Mouse (Mus musculus) forebrain, embryonic 11.5 days (tissue): Measurements from ENCODE around the gene A630095N17Rik. TPM values are rescaled to one million over a fixed set of nuclear protein-coding genes. Genes with fewer than 3 reads are reported as not detected.

Experiments
- ATAC-seq: fragments of 200-750 bp; cut with Nextera tagmentation; replicated peaks from 2 replicates; pipeline ENCODE4 v1.8.0; 2017; ENCODE audit warnings: moderate TSS enrichment; ENCODE audit not compliant: low FRiP score
- DNase-seq: peaks from one replicate; pipeline ENCODE4 v3.0.0-alpha.2; 2017; ENCODE audit warnings: low spot score
- H3K27ac ChIP-seq: fragments of 300-500 bp; sonication (generic); 2 replicates; pipeline ENCODE4 v1.5.1; 2014; ENCODE audit warnings: low read depth, low read length
- H3K27me3 ChIP-seq: fragments of 300-500 bp; sonication (generic); 2 replicates; pipeline ENCODE4 v1.6.1; 2014; ENCODE audit warnings: mild to moderate bottlenecking, low read length, mixed read lengths; ENCODE audit not compliant: control insufficient read depth, insufficient read depth
- H3K36me3 ChIP-seq: fragments of 300-500 bp; sonication (generic); 2 replicates; pipeline ENCODE4 v1.6.1; 2014; ENCODE audit warnings: mild to moderate bottlenecking, low read length, moderate library complexity, mixed read lengths; ENCODE audit not compliant: control insufficient read depth, insufficient read depth
- H3K4me1 ChIP-seq: fragments of 300-500 bp; sonication (generic); replicated peaks from 2 replicates; pipeline ENCODE4 v1.6.1; 2014; ENCODE audit warnings: low read length, mixed read lengths; ENCODE audit not compliant: control insufficient read depth, insufficient read depth
- H3K4me2 ChIP-seq: fragments of 300-500 bp; sonication (generic); 2 replicates; pipeline ENCODE4 v1.6.1; 2014; ENCODE audit warnings: low read depth, mild to moderate bottlenecking, low read length, moderate library complexity, mixed read lengths; ENCODE audit not compliant: severe bottlenecking
- H3K4me3 ChIP-seq: fragments of 300-500 bp; sonication (generic); 2 replicates; pipeline ENCODE4 v1.5.1; 2014; ENCODE audit warnings: low read depth, low read length
- H3K9ac ChIP-seq: fragments of 300-500 bp; sonication (generic); 2 replicates; pipeline ENCODE4 v1.6.1; 2014; ENCODE audit warnings: low read length
- H3K9me3 ChIP-seq: fragments of 300-500 bp; sonication (generic); 2 replicates; pipeline ENCODE4 v1.6.1; 2016; ENCODE audit warnings: low read length, mixed read lengths; ENCODE audit not compliant: control insufficient read depth
- WGBS: fragments of 180-500 bp; shearing (Covaris S2); extraction: QIAGEN DNeasy Blood & Tissue Kit; methylation state at CpG from one replicate; pipeline ENCODE4 v1.1.7; 2014; 5-methylcytosine and 5-hydroxymethylcytosine counted together
- polyA plus RNA-seq: library from polyadenylated mRNA; unstranded; fragments of >200 nt; fragmentation: Nextera tagmentation; extraction: Ambion mirVana; gene quantifications from 2 replicates; pipeline ENCODE4 v1.2.1, GENCODE M21; 2014

A630095N17Rik gene
- polyA plus RNA-seq, 1 experiment from 2014 or later: not detected

- Histone ChIP-seq H3K27me3 (no peaks in the 10 kb centered on the region), H3K4me1 (peaks cover 8% of the 10 kb centered on the region), H3K9me3 (no peaks in the 10 kb centered on the region), H3K4me2 (peak within 1 kb of the TSS; percentile 99), H3K9ac (peak within 1 kb of the TSS; percentile 83), H3K27ac (peak within 1 kb of the TSS; percentile 68), H3K36me3 (no peaks in the 10 kb centered on the region; the same call in 1 of the 2 replicates), H3K4me3 (peak within 1 kb of the TSS; percentile 75)
- ATAC-seq: peak; percentile 99
- peak; percentile 95 for DNase-seq
- WGBS: 2% methylated on average over 56 of the region's 56 CpGs
These were observed 40.1 kb downstream of the A630095N17Rik start, which contains the start of the genes Ankzf1 and Atg9a for GRCm38 (mm10) chr1:75191622-75192402. Gene Ankzf1 (plus strand): TSS chr1:75192151. Gene Atg9a (minus strand): TSS chr1:75192196.

GRCm38 (mm10) chr1:75191258-75191621 lies 40.7 kb downstream of the A630095N17Rik start:
- Histone ChIP-seq H3K4me3 (peak overlapping the region; percentile 75), H3K27ac (peak overlapping the region; percentile 18; the same call in 1 of the 2 replicates), H3K27me3 (no peaks in the 10 kb centered on the region), H3K9ac (peak overlapping the region; percentile 83), H3K36me3 (no peaks in the 10 kb centered on the region; the same call in 1 of the 2 replicates), H3K9me3 (no peaks in the 10 kb centered on the region), H3K4me1 (peaks cover 8% of the 10 kb centered on the region), H3K4me2 (peak overlapping the region; percentile 95)
- DNase-seq (no peak), ATAC-seq (no peak)
- WGBS: 43% methylated on average over 5 of the region's 5 CpGs

- Histone ChIP-seq H3K4me1 (peaks cover 8% of the 10 kb centered on the region), H3K36me3 (no peaks in the 10 kb centered on the region; the same call in 1 of the 2 replicates), H3K9ac (no peak overlapping the region), H3K27me3 (no peaks in the 10 kb centered on the region), H3K4me2 (peak overlapping the region; percentile 95; the same call in 1 of the 2 replicates), H3K9me3 (no peaks in the 10 kb centered on the region), H3K4me3 (no peak overlapping the region), H3K27ac (no peak overlapping the region)
- ATAC-seq (no peak), DNase-seq (no peak)
- WGBS: 74% methylated on average over 2 of the region's 2 CpGs
These were observed 41.3 kb downstream of the A630095N17Rik start for GRCm38 (mm10) chr1:75190577-75190976.

GRCm38 (mm10) chr1:75187914-75188483 lies 43.9 kb downstream of the A630095N17Rik start:
- H3K4me2 ChIP-seq: no peak overlapping the region
- H3K27ac ChIP-seq: no peak overlapping the region
- H3K4me1 ChIP-seq: peaks cover 6% of the 10 kb centered on the region
- no peak overlapping the region for H3K9ac ChIP-seq
- H3K9me3 ChIP-seq: no peaks in the 10 kb centered on the region
- H3K27me3 ChIP-seq: no peaks in the 10 kb centered on the region
- 82% methylated on average over 2 of the region's 2 CpGs for WGBS
- H3K4me3 ChIP-seq: no peak overlapping the region
- DNase-seq (no peak), ATAC-seq (no peak)
- H3K36me3 ChIP-seq: no peaks in the 10 kb centered on the region; the same call in 1 of the 2 replicates

GRCm38 (mm10) chr1:75187126-75187525 lies 44.8 kb downstream of the A630095N17Rik start:
- Histone ChIP-seq H3K4me2 (no peak overlapping the region), H3K27me3 (no peaks in the 10 kb centered on the region), H3K4me3 (no peak overlapping the region), H3K36me3 (no peaks in the 10 kb centered on the region; the same call in 1 of the 2 replicates), H3K9ac (no peak overlapping the region), H3K4me1 (peaks cover 5% of the 10 kb centered on the region; the same call in 1 of the 2 replicates), H3K9me3 (no peaks in the 10 kb centered on the region), H3K27ac (no peak overlapping the region)
- no peak for ATAC-seq
- DNase-seq: no peak

- no peaks in the 10 kb centered on the region for H3K9me3 ChIP-seq
- H3K36me3 ChIP-seq: no peaks in the 10 kb centered on the region; the same call in 1 of the 2 replicates
- WGBS: 95% methylated on average over 11 of the region's 11 CpGs
- no peak overlapping the region for H3K9ac ChIP-seq
- H3K27me3 ChIP-seq: no peaks in the 10 kb centered on the region
- no peak overlapping the region for H3K4me2 ChIP-seq
- H3K4me3 ChIP-seq: no peak overlapping the region
- H3K4me1 ChIP-seq: no peaks in the 10 kb centered on the region; the same call in 1 of the 2 replicates
- ATAC-seq: no peak
- DNase-seq: peak; percentile 6
- no peak overlapping the region for H3K27ac ChIP-seq
These were observed 46.4 kb downstream of the A630095N17Rik start for GRCm38 (mm10) chr1:75185495-75185894.

GRCm38 (mm10) chr1:75182160-75182559 lies 49.7 kb downstream of the A630095N17Rik start:
- ATAC-seq (no peak), DNase-seq (no peak)
- no peak overlapping the region for H3K27ac ChIP-seq
- no peak overlapping the region for H3K4me3 ChIP-seq
- H3K27me3 ChIP-seq: no peaks in the 10 kb centered on the region
- 79% methylated on average over 4 of the region's 4 CpGs for WGBS
- peaks cover 8% of the 10 kb centered on the region; the same call in 1 of the 2 replicates for H3K4me1 ChIP-seq
- no peaks in the 10 kb centered on the region for H3K9me3 ChIP-seq
- no peak overlapping the region for H3K4me2 ChIP-seq
- no peak overlapping the region for H3K9ac ChIP-seq
- no peaks in the 10 kb centered on the region; the same call in 1 of the 2 replicates for H3K36me3 ChIP-seq

GRCm38 (mm10) chr1:75181377-75181870 lies 50.5 kb downstream of the A630095N17Rik start:
- WGBS: 86% methylated on average over 4 of the region's 4 CpGs
- Histone ChIP-seq H3K4me2 (no peak overlapping the region), H3K9ac (no peak overlapping the region), H3K27me3 (no peaks in the 10 kb centered on the region), H3K36me3 (no peaks in the 10 kb centered on the region; the same call in 1 of the 2 replicates), H3K27ac (no peak overlapping the region), H3K9me3 (no peaks in the 10 kb centered on the region), H3K4me1 (peaks cover 8% of the 10 kb centered on the region; the same call in 1 of the 2 replicates), H3K4me3 (no peak overlapping the region)
- ATAC-seq: no peak
- no peak for DNase-seq
